Mouse (Mus musculus): Measurements from ENCODE around the gene Lix1l.
A peak's percentile ranks its signal among the peaks of the same experiment; 100 is the strongest.

Gene Lix1l

GRCm38 (mm10) chr3:96673514-96673913 lies 72.6 kb downstream of the Lix1l start:
- DNase-seq (ENCODE audit: low read depth, low spot score) = no peak

GRCm38 (mm10) chr3:96674442-96674841 lies 73.5 kb downstream of the Lix1l start:
- peak; percentile 97 for DNase-seq (ENCODE audit: low read depth, low spot score)

GRCm38 (mm10) chr3:96675171-96675570 lies 74.2 kb downstream of the Lix1l start:
- peak; percentile 69 for DNase-seq (ENCODE audit: low read depth, low spot score)

- DNase-seq (ENCODE audit: low read depth, low spot score) = peak; percentile 60
Observed at GRCm38 (mm10) chr3:96675690-96676089, 74.7 kb downstream of the Lix1l start.
